Mouse (Mus musculus): ENCODE results near the gene Nbas. TPM values are rescaled to one million over a fixed set of nuclear protein-coding genes. Genes with fewer than 3 reads are reported as not detected.

The Nbas gene
- total RNA-seq (2023): 10 to 100 TPM; 28.1 TPM

GRCm38 (mm10) chr12:13268826-13269449 lies at the start of gene Nbas:
Nbas (plus strand) TSS chr12:13269133.

GRCm38 (mm10) chr12:13248691-13249572 lies 20.0 kb upstream of the Nbas start, which contains the start of gene Ddx1:
Ddx1 (minus strand) TSS chr12:13249213.

Other genes starting within 250 kb of the Nbas start
- gene Ddx1, start 19.9 kb upstream of the Nbas start, total RNA-seq (2023): 10 to 100 TPM; 34.1 to 41.6 TPM